Mouse (Mus musculus) liver, postnatal 0 days (tissue): ENCODE data around the gene Pcbp1.
A peak's percentile ranks its signal among the peaks of the same experiment; 100 is the strongest.

Experiments
- CTCF ChIP-seq: sonication (generic); IDR thresholded peaks from 2 replicates; pipeline ENCODE4 v1.5.1; 2016; ENCODE audit warnings: antibody characterized with exemption, low read depth
- EP300 ChIP-seq: IDR thresholded peaks from 2 replicates; pipeline ENCODE4 v1.6.1; 2016; ENCODE audit warnings: antibody characterized with exemption, low read depth, mild to moderate bottlenecking

GRCm38 (mm10) chr6:86541650-86542049 is 15.5 kb upstream of the Pcbp1 start:
- TF ChIP-seq CTCF (peak; percentile 70), EP300 (no peak)
